Mouse (Mus musculus): ENCODE results near the gene Vmn2r9. TPM values are rescaled to one million over a fixed set of nuclear protein-coding genes. Genes with fewer than 3 reads are reported as not detected.

Gene Vmn2r9
- polyA plus RNA-seq (2015; fragmentation: Nextera tagmentation; extraction: Ambion mirVana): not detected in 2 replicates

GRCm38 (mm10) chr5:108852501-108852900 is at the start of gene Vmn2r9:
Gene Vmn2r9 (minus strand): TSS chr5:108852601.

GRCm38 (mm10) chr5:108808750-108809149 is 43.7 kb downstream of the Vmn2r9 start, which contains the start of gene Vmn2r8:
Gene Vmn2r8 (minus strand): TSS chr5:108808850.

GRCm38 (mm10) chr5:108795263-108795662 is 57.1 kb downstream of the Vmn2r9 start, which contains the start of gene Tmed11:
Gene Tmed11 (minus strand): TSS chr5:108795363.

Other genes with a start within 250 kb of the Vmn2r9 start
- 30.4 and 38.2 TPM in 2 replicates for gene Gak, start 222.8 kb downstream of the Vmn2r9 start, polyA plus RNA-seq (2015; fragmentation: Nextera tagmentation; extraction: Ambion mirVana)
- 24.9 and 38.2 TPM in 2 replicates for gene Tmem175, start 222.8 kb downstream of the Vmn2r9 start, polyA plus RNA-seq (2015; fragmentation: Nextera tagmentation; extraction: Ambion mirVana)
- 8.8 and 12.8 TPM in 2 replicates for gene Idua, start 192.3 kb downstream of the Vmn2r9 start, polyA plus RNA-seq (2015; fragmentation: Nextera tagmentation; extraction: Ambion mirVana)
- gene Dgkq, start 182.9 kb downstream of the Vmn2r9 start, polyA plus RNA-seq (2015; fragmentation: Nextera tagmentation; extraction: Ambion mirVana): 4.3 and 5.5 TPM in 2 replicates
- 1.2 and 1.6 TPM in 2 replicates for gene Slc26a1, start 177.0 kb downstream of the Vmn2r9 start, polyA plus RNA-seq (2015; fragmentation: Nextera tagmentation; extraction: Ambion mirVana)
- 10.7 and 17.6 TPM in 2 replicates for gene Fgfrl1, start 160.2 kb downstream of the Vmn2r9 start, polyA plus RNA-seq (2015; fragmentation: Nextera tagmentation; extraction: Ambion mirVana)
- gene Rnf212, start 77.6 kb downstream of the Vmn2r9 start, polyA plus RNA-seq (2015; fragmentation: Nextera tagmentation; extraction: Ambion mirVana): 0.79 TPM in 1 of 2 replicates, not detected in the other
- gene Tmed11, start 57.2 kb downstream of the Vmn2r9 start, polyA plus RNA-seq (2015; fragmentation: Nextera tagmentation; extraction: Ambion mirVana): not detected in 2 replicates
- not detected in 2 replicates for gene Vmn2r8, start 43.8 kb downstream of the Vmn2r9 start, polyA plus RNA-seq (2015; fragmentation: Nextera tagmentation; extraction: Ambion mirVana)
- gene Vmn2r10, start 153.9 kb upstream of the Vmn2r9 start, polyA plus RNA-seq (2015; fragmentation: Nextera tagmentation; extraction: Ambion mirVana): not detected in 2 replicates
- not detected in 2 replicates for gene Vmn2r11, start 207.0 kb upstream of the Vmn2r9 start, polyA plus RNA-seq (2015; fragmentation: Nextera tagmentation; extraction: Ambion mirVana)
- gene Vmn2r12, start 245.3 kb upstream of the Vmn2r9 start, polyA plus RNA-seq (2015; fragmentation: Nextera tagmentation; extraction: Ambion mirVana): not detected in 2 replicates

Measured in adrenal gland, postnatal 0 days (tissue).